Mouse (Mus musculus): ENCODE measurements around the gene Vangl2. TPM values are rescaled to one million over a fixed set of nuclear protein-coding genes. Genes with fewer than 3 reads are reported as not detected.

Gene Vangl2
- polyA plus RNA-seq, 1 experiment from 2014 or later = 39.9 TPM

DNA sequence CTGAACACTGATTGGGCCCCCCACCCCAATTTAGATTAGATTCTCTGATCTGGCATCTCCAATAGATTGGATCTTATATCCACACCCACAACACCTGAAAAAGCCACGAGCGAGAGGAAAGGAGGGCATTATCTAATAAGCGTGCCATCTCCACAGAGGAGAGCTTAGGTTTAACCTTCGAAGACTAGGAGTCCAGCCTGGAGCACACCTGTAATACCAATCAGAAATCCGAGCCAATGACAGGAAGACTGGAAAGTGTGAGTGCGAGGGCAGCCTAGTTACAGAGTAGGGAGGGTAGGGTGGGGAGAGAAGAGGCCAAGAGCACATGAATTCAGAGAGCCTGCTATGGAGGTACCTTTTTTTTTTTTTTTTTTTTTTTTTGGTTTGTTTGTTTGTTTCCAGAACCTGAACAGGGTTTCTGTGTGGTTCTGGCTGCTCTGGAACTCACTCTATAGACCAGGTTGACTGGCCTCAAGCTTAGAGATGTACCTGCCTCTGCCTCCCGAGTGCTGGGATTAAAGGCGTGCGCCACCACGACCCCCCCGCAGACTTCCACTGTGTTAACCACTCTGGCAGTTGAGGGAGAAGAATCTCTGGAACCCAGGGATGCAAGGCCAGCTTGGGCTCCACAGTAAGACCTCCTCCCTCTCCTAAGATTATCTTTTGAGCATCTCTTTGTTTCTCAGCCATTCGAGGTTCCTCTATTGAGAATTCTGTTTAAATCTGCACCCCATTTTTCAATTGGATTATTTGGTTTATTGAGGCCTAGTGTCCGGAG, 29.2 kb downstream of the Vangl2 start:
- Histone ChIP-seq H3K9me3 (ENCODE audit: control insufficient read depth, low read length) (no peaks in the 10 kb centered on the region), H3K4me1 (ENCODE audit: control insufficient read depth, insufficient read depth, low read depth, low read length) (peaks cover 7% of the 10 kb centered on the region), H3K9ac (ENCODE audit: low read depth, low read length) (no peak overlapping the region), H3K27me3 (replicated peaks; ENCODE audit: control insufficient read depth, insufficient read depth, low read length) (no peaks in the 10 kb centered on the region), H3K4me2 (ENCODE audit: low read length) (no peak overlapping the region), H3K4me3 (ENCODE audit: low read length) (no peak overlapping the region), H3K36me3 (ENCODE audit: control insufficient read depth, insufficient read depth, low read length) (peaks cover 5% of the 10 kb centered on the region; the same call in 1 of the 2 replicates), H3K27ac (ENCODE audit: low read depth, low read length) (no peak overlapping the region)
- no peak for ATAC-seq
- 93% methylated on average over 13 of the region's 13 CpGs for WGBS

DNA sequence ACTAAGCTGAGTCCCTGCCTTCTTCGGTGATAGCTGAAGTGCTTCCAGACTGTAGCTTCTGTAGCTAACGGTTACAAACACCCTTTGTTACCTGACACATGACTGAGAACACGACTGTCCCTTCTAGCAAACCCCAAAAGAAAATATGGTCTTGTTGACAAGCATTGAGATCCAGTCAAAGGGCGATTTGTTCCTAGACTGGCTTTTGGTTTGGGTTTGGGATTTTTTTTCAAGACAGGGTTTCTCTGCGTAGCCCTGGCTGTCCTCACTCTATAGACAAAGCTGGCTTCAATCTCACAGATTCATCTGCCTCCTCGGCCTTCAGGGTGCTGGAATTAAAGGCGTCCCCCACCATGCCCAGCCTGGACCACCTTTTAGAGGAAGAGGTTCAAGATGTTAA, 31.5 kb downstream of the Vangl2 start:
- Histone ChIP-seq H3K4me3 (ENCODE audit: low read length) (no peak overlapping the region), H3K36me3 (ENCODE audit: control insufficient read depth, insufficient read depth, low read length) (no peaks in the 10 kb centered on the region), H3K9ac (ENCODE audit: low read depth, low read length) (no peak overlapping the region), H3K4me1 (ENCODE audit: control insufficient read depth, insufficient read depth, low read depth, low read length) (peaks cover 6% of the 10 kb centered on the region), H3K27ac (ENCODE audit: low read depth, low read length) (no peak overlapping the region), H3K4me2 (ENCODE audit: low read length) (no peak overlapping the region), H3K9me3 (ENCODE audit: control insufficient read depth, low read length) (no peaks in the 10 kb centered on the region), H3K27me3 (replicated peaks; ENCODE audit: control insufficient read depth, insufficient read depth, low read length) (no peaks in the 10 kb centered on the region)
- 74% methylated on average over 7 of the region's 7 CpGs for WGBS
- ATAC-seq = no peak

DNA sequence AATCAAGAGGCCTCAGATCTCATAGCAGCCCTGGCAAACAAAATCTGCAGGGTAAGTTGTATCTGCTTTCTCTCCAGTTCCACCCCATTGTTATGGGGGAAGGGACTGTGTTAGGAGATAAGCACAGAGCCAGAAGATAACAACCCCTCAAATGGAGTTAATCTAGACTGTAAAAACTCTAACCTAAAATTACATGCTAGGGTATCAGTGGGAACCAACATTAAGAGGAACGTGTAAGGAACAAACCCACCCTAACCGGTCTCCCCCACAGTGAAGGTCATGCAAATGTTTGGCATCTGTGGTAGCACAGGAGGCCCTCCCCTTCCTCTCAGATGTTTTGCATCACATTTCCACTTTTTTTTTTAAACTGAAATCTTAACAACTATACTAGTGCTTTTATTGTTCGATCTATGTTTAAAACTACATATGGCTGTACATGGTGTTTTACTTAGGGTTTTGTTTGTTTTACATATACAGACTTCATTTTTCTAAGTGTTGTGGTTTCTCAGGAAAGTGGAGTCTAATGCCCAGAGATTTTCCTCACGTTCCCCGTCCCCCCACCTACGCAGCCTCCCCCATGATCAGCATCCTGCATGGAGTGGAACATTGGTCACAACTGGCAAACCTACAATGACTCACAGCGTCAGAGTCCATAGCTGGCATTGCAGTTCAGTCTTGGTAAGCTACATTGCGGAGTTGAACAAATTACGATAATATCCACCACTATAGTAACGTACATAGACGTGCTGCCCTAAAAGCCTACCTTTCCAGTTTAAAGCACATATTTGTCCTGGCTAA, 33.1 kb downstream of the Vangl2 start:
- H3K36me3 ChIP-seq (ENCODE audit: control insufficient read depth, insufficient read depth, low read length) = no peaks in the 10 kb centered on the region
- no peak overlapping the region for H3K4me3 ChIP-seq (ENCODE audit: low read length)
- WGBS = 87% methylated on average over 11 of the region's 11 CpGs
- no peaks in the 10 kb centered on the region for H3K4me1 ChIP-seq (ENCODE audit: control insufficient read depth, insufficient read depth, low read depth, low read length)
- no peak overlapping the region for H3K27ac ChIP-seq (ENCODE audit: low read depth, low read length)
- H3K9me3 ChIP-seq (ENCODE audit: control insufficient read depth, low read length) = no peaks in the 10 kb centered on the region
- H3K9ac ChIP-seq (ENCODE audit: low read depth, low read length) = no peak overlapping the region
- H3K27me3 ChIP-seq (replicated peaks; ENCODE audit: control insufficient read depth, insufficient read depth, low read length) = no peaks in the 10 kb centered on the region
- H3K4me2 ChIP-seq (ENCODE audit: low read length) = no peak overlapping the region
- no peak for ATAC-seq

DNA sequence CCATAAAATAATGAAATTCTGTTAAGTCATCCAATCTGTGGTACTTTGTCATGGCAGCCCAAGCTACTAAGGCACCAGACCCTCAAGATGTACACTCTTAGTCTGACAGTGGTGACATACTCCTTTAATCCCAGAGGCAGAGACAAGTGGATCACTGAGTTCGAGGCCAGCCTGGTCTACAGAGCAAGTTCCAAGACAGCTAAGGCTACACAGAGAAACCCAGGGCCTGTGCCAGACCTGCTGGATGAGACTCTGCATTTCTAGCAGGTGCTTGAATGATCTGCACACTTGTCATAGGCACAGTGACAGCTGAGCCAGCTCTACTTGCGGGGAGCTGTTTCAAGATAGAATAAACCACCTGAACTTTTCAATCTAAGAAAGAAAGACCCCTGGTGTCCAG, 33.7 kb downstream of the Vangl2 start:
- no peaks in the 10 kb centered on the region for H3K4me1 ChIP-seq (ENCODE audit: control insufficient read depth, insufficient read depth, low read depth, low read length)

DNA sequence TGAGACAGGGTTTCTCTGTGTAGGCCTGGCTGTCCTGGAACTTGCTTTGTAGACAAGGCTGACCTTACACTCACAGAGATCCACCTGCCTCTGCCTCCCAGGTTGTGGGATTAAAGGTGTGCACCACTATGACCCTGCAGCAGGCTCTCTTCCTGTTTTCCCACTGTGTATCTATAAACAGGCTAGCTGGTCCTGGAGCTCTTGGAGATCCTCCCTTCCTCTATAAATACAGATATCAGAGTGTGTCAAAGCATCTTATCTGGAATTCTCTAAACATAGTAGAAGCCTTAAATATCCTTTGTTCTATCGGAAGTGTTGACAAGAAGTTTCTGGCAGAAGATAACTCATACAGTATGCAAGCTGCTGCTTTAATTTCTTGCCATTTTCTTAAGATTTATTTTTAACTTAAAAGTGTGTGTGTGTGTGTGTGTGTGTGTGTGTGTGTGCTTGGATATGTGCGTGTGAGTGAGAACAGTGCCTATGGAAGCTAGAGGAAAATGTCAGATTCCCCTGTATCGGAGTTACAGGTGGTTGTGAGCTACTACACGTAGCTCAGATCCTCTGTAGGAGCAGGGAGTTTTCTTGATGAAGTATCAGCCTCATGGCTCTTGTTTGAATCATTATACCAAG, 35.2 kb downstream of the Vangl2 start:
- H3K27me3 ChIP-seq (replicated peaks; ENCODE audit: control insufficient read depth, insufficient read depth, low read length) = no peaks in the 10 kb centered on the region
- 83% methylated on average over 4 of the region's 4 CpGs for WGBS
- ATAC-seq = no peak
- H3K9ac ChIP-seq (ENCODE audit: low read depth, low read length) = no peak overlapping the region
- no peak overlapping the region for H3K4me3 ChIP-seq (ENCODE audit: low read length)
- no peaks in the 10 kb centered on the region for H3K4me1 ChIP-seq (ENCODE audit: control insufficient read depth, insufficient read depth, low read depth, low read length)
- peaks cover 3% of the 10 kb centered on the region; the same call in 1 of the 2 replicates for H3K9me3 ChIP-seq (ENCODE audit: control insufficient read depth, low read length)
- no peaks in the 10 kb centered on the region for H3K36me3 ChIP-seq (ENCODE audit: control insufficient read depth, insufficient read depth, low read length)
- no peak overlapping the region for H3K27ac ChIP-seq (ENCODE audit: low read depth, low read length)
- no peak overlapping the region for H3K4me2 ChIP-seq (ENCODE audit: low read length)

More for the DNA sequence above, 33.7 kb downstream of the Vangl2 start:
- H3K4me2 ChIP-seq (ENCODE audit: low read length) = no peak overlapping the region
- no peaks in the 10 kb centered on the region for H3K27me3 ChIP-seq (replicated peaks; ENCODE audit: control insufficient read depth, insufficient read depth, low read length)
- H3K4me3 ChIP-seq (ENCODE audit: low read length) = no peak overlapping the region
- no peak for ATAC-seq
- WGBS = 86% methylated on average over 2 of the region's 2 CpGs
- H3K9ac ChIP-seq (ENCODE audit: low read depth, low read length) = no peak overlapping the region
- no peak overlapping the region for H3K27ac ChIP-seq (ENCODE audit: low read depth, low read length)
- H3K9me3 ChIP-seq (ENCODE audit: control insufficient read depth, low read length) = no peaks in the 10 kb centered on the region
- H3K36me3 ChIP-seq (ENCODE audit: control insufficient read depth, insufficient read depth, low read length) = no peaks in the 10 kb centered on the region

DNA sequence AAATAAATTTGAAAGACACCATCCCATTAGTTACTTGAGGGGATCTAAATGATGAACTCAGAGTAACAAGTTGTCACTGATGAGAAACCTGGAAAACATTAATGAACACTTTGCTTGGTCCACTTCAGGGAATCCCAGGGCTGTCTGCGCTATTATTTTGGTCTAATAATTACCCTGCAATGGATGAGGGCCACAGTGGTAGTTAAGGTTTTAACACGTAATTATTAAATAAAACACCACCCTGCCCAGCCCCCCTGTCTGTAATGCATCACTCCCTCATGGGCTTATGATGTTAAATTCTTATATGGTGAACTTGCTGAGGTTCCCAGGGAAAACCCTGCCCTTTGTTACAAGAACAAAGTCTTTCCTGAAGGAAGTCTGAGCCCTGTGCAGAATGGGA, 36.4 kb downstream of the Vangl2 start:
- no peak overlapping the region for H3K9ac ChIP-seq (ENCODE audit: low read depth, low read length)
- no peaks in the 10 kb centered on the region for H3K27me3 ChIP-seq (replicated peaks; ENCODE audit: control insufficient read depth, insufficient read depth, low read length)
- no peaks in the 10 kb centered on the region for H3K4me1 ChIP-seq (ENCODE audit: control insufficient read depth, insufficient read depth, low read depth, low read length)
- no peak overlapping the region for H3K27ac ChIP-seq (ENCODE audit: low read depth, low read length)
- peaks cover 3% of the 10 kb centered on the region; the same call in 1 of the 2 replicates for H3K9me3 ChIP-seq (ENCODE audit: control insufficient read depth, low read length)
- no peak for ATAC-seq
- no peak overlapping the region for H3K4me2 ChIP-seq (ENCODE audit: low read length)
- WGBS = 85% methylated on average over 2 of the region's 2 CpGs
- no peaks in the 10 kb centered on the region for H3K36me3 ChIP-seq (ENCODE audit: control insufficient read depth, insufficient read depth, low read length)
- no peak overlapping the region for H3K4me3 ChIP-seq (ENCODE audit: low read length)

DNA sequence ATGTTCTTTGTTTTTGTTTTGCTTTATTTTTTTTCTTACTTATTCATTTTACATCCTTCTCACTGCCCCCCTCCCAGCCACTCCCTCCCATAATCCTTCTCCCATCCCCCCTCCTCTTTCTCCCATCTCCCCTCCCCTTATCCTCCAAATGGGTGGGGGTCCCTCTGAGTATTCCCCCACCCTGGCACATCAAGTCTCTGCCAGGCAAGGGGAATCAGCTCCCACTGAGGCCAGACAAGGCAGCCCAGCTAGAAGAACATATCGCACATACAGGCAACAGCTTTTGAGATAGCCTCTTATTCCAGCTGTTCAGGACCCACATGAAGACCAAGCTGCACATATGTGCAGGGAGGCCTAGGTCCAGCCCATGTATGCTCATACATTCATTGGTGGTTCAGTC, 44.1 kb downstream of the Vangl2 start:
- Histone ChIP-seq H3K27me3 (replicated peaks; ENCODE audit: control insufficient read depth, insufficient read depth, low read length) (no peaks in the 10 kb centered on the region), H3K4me3 (ENCODE audit: low read length) (no peak overlapping the region), H3K4me2 (ENCODE audit: low read length) (no peak overlapping the region), H3K4me1 (ENCODE audit: control insufficient read depth, insufficient read depth, low read depth, low read length) (no peaks in the 10 kb centered on the region), H3K27ac (ENCODE audit: low read depth, low read length) (no peak overlapping the region), H3K9ac (ENCODE audit: low read depth, low read length) (no peak overlapping the region), H3K36me3 (ENCODE audit: control insufficient read depth, insufficient read depth, low read length) (no peaks in the 10 kb centered on the region), H3K9me3 (ENCODE audit: control insufficient read depth, low read length) (peaks cover 3% of the 10 kb centered on the region; the same call in 1 of the 2 replicates)
- no peak for ATAC-seq
- WGBS = 96% methylated on average over 1 of the region's 1 CpGs

DNA sequence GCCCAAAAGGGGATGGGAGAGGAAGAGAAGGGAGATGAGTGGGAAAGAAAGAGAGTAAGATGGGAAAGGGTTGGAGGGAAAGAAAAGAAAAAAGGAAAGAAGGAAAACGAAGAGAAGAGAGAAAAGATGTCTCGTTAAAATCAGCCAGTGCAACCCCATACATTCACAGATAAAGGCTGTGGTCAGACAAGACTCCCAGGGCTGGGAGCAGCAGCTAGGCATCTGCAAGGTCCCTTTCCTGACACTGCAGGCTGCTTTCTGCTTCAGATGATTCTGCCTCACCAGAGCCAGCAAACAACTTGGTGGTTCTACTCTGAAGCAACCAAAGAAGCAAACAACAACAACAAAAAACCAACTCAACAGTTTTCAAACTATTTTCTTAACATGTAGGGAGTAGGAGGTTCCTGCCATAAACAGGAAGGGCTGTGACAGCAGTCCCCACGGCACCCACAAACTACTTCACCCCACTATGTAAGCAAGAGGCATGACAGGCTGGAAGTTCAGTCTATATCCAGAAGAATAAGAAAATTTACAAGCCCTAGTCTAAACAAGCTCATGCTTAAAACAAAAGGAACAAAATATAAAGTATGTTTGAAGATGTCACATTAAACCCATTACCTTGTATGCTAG, 44.8 kb downstream of the Vangl2 start:
- Histone ChIP-seq H3K4me3 (ENCODE audit: low read length) (no peak overlapping the region), H3K9ac (ENCODE audit: low read depth, low read length) (no peak overlapping the region), H3K9me3 (ENCODE audit: control insufficient read depth, low read length) (no peaks in the 10 kb centered on the region), H3K4me2 (ENCODE audit: low read length) (no peak overlapping the region), H3K4me1 (ENCODE audit: control insufficient read depth, insufficient read depth, low read depth, low read length) (no peaks in the 10 kb centered on the region), H3K27ac (ENCODE audit: low read depth, low read length) (no peak overlapping the region), H3K27me3 (replicated peaks; ENCODE audit: control insufficient read depth, insufficient read depth, low read length) (no peaks in the 10 kb centered on the region), H3K36me3 (ENCODE audit: control insufficient read depth, insufficient read depth, low read length) (no peaks in the 10 kb centered on the region)
- 79% methylated on average over 3 of the region's 3 CpGs for WGBS
- ATAC-seq = no peak

DNA sequence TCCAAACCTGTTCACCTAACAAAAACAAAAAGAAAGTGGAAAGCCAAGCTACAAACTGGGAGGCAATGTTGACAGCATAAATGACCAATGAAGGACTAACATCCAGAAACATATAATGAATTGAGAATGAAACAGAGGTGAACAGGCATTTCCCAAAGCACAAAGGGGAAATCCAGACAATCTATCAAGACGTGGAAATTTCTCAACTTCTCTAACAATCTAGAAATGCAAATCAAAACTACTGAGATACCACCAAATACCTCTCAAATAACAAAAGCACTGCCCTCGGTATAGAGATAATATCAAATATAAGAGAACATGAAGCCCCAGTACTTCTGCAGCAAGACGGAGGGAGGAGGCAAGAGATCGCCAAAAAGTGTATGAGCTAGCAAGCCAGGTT, 45.5 kb downstream of the Vangl2 start:
- H3K36me3 ChIP-seq (ENCODE audit: control insufficient read depth, insufficient read depth, low read length) = no peaks in the 10 kb centered on the region
- H3K9me3 ChIP-seq (ENCODE audit: control insufficient read depth, low read length) = no peaks in the 10 kb centered on the region
- no peak overlapping the region for H3K4me2 ChIP-seq (ENCODE audit: low read length)
- 74% methylated on average over 4 of the region's 4 CpGs for WGBS
- H3K4me3 ChIP-seq (ENCODE audit: low read length) = no peak overlapping the region
- no peak overlapping the region for H3K9ac ChIP-seq (ENCODE audit: low read depth, low read length)
- no peaks in the 10 kb centered on the region for H3K4me1 ChIP-seq (ENCODE audit: control insufficient read depth, insufficient read depth, low read depth, low read length)
- H3K27me3 ChIP-seq (replicated peaks; ENCODE audit: control insufficient read depth, insufficient read depth, low read length) = no peaks in the 10 kb centered on the region
- H3K27ac ChIP-seq (ENCODE audit: low read depth, low read length) = no peak overlapping the region
- ATAC-seq = no peak
